ENCODE assay signal across 20 mouse cellular contexts in genomic region chr16:76307039-76307438, GRCm38 (mm10).
A peak's percentile ranks its signal among the peaks of the same experiment; 100 is the strongest.
DNase-seq lines count a peak whose midpoint lies in the region; ATAC-seq lines count a peak whose summit lies in the region.
"Had no signal": no experiment of that assay in that cellular context is flagged by ENCODE, and none has a peak within 500 bp of the region (broad histone marks: within the 10 kb centered on the region; RNA-seq: fewer than 3 reads in every experiment).

No protein-coding gene starts in this region.

- 47% methylated on average over 3 of the region's 3 CpGs for WGBS in embryonic facial prominence, embryonic 14.5 days
- 86% methylated on average over 3 of the region's 3 CpGs for WGBS in embryonic facial prominence, embryonic 10.5 days
- 41% methylated on average over 3 of the region's 3 CpGs for WGBS in heart, embryonic 12.5 days

- no peaks in the 10 kb centered on the region for H3K4me1 ChIP-seq in embryonic facial prominence, embryonic 14.5 days (ENCODE audit: control insufficient read depth, insufficient read depth, low read length)
- no peaks in the 10 kb centered on the region for H3K4me1 ChIP-seq in embryonic facial prominence, embryonic 10.5 days
- H3K4me1 ChIP-seq in heart, embryonic 12.5 days (replicated peaks) = peaks cover 10% of the 10 kb centered on the region; the same call in 1 of the 2 replicates
- H3K4me1 ChIP-seq: hindbrain, embryonic 10.5 days; intestine, embryonic 15.5 days had no signal

- H3K4me3 ChIP-seq in embryonic facial prominence, embryonic 14.5 days (ENCODE audit: low read depth, low read length) = no peak overlapping the region
- H3K4me3 ChIP-seq in embryonic facial prominence, embryonic 10.5 days = no peak overlapping the region
- no peak overlapping the region for H3K4me3 ChIP-seq in heart, embryonic 12.5 days
- H3K4me3 ChIP-seq: embryonic facial prominence, embryonic 13.5 days; hindbrain, embryonic 10.5 days; intestine, embryonic 15.5 days; layer of hippocampus, adult 2 months; left cerebral cortex, adult 2 months; limb, embryonic 13.5 days; midbrain, embryonic 10.5 days had no signal

- no peaks in the 10 kb centered on the region for H3K9me3 ChIP-seq in embryonic facial prominence, embryonic 14.5 days (ENCODE audit: control insufficient read depth, low read length)
- H3K9me3 ChIP-seq in embryonic facial prominence, embryonic 10.5 days = no peaks in the 10 kb centered on the region
- no peaks in the 10 kb centered on the region for H3K9me3 ChIP-seq in heart, embryonic 12.5 days (replicated peaks)
- H3K9me3 ChIP-seq: embryonic facial prominence, embryonic 13.5 days; hindbrain, embryonic 10.5 days; intestine, embryonic 15.5 days; limb, embryonic 13.5 days; midbrain, embryonic 10.5 days had no signal

- no peaks in the 10 kb centered on the region for H3K36me3 ChIP-seq in embryonic facial prominence, embryonic 14.5 days (ENCODE audit: control insufficient read depth, insufficient read depth, low read length)
- peaks cover 34% of the 10 kb centered on the region for H3K36me3 ChIP-seq in embryonic facial prominence, embryonic 10.5 days (replicated peaks)
- peaks cover 7% of the 10 kb centered on the region for H3K36me3 ChIP-seq in heart, embryonic 12.5 days

- no peak overlapping the region for H3K9ac ChIP-seq in embryonic facial prominence, embryonic 14.5 days (ENCODE audit: low read depth, low read length)
- no peak overlapping the region for H3K9ac ChIP-seq in heart, embryonic 12.5 days
- H3K9ac ChIP-seq: embryonic facial prominence, embryonic 13.5 days; intestine, embryonic 15.5 days; limb, embryonic 13.5 days had no signal

- H3K27me3 ChIP-seq in embryonic facial prominence, embryonic 14.5 days (replicated peaks; ENCODE audit: control insufficient read depth, insufficient read depth, low read length) = no peaks in the 10 kb centered on the region
- H3K27me3 ChIP-seq in embryonic facial prominence, embryonic 10.5 days (replicated peaks; ENCODE audit: low read depth, poor library complexity, severe bottlenecking) = no peaks in the 10 kb centered on the region
- no peaks in the 10 kb centered on the region for H3K27me3 ChIP-seq in heart, embryonic 12.5 days (replicated peaks)
- H3K27me3 ChIP-seq: embryonic facial prominence, embryonic 13.5 days; intestine, embryonic 15.5 days; limb, embryonic 13.5 days; Patski had no signal

- DNase-seq in embryonic facial prominence, embryonic 14.5 days (ENCODE audit: low spot score) = peak; percentile 40
- DNase-seq in embryonic facial prominence, embryonic 10.5 days (ENCODE audit: low spot score) = no peak
- DNase-seq in heart, adult 9 months (ENCODE audit: low spot score in 2 of 2) = peak; percentile 25 to 38
- peak; percentile 49 for DNase-seq in testis, postnatal 10 days (ENCODE audit: low spot score)
- no peak for DNase-seq in testis, postnatal 14 days (ENCODE audit: low spot score)
- DNase-seq in MN1 (ENCODE audit: low spot score) = no peak
- no peak for DNase-seq in kidney, adult 11 months
- DNase-seq: lung, adult 18-20 months; lung, postnatal 36 days; thymus, postnatal 14 days had no signal

- no peak overlapping the region for H3K27ac ChIP-seq in embryonic facial prominence, embryonic 14.5 days (replicated peaks; ENCODE audit: low read depth, low read length)
- no peak overlapping the region for H3K27ac ChIP-seq in embryonic facial prominence, embryonic 10.5 days (replicated peaks)
- H3K27ac ChIP-seq in heart, embryonic 12.5 days (ENCODE audit: poor library complexity, severe bottlenecking) = no peak overlapping the region
- H3K27ac ChIP-seq: embryonic facial prominence, embryonic 13.5 days; hindbrain, embryonic 10.5 days; intestine, embryonic 15.5 days; kidney, postnatal 0 days; layer of hippocampus, adult 2 months; left cerebral cortex, adult 2 months; limb, embryonic 13.5 days; midbrain, embryonic 10.5 days had no signal

- 0 out of 2 replicates have a peak, but pooled peaks have one; percentile 44 for ATAC-seq in embryonic facial prominence, embryonic 14.5 days (ENCODE audit: low read depth)
- ATAC-seq in heart, embryonic 12.5 days (ENCODE audit: insufficient number of reproducible peaks, low FRiP score) = no peak
- ATAC-seq: intestine, embryonic 15.5 days; Patski had no signal

- no peak overlapping the region for H3K4me2 ChIP-seq in embryonic facial prominence, embryonic 14.5 days (ENCODE audit: low read depth, low read length)
- H3K4me2 ChIP-seq in heart, embryonic 12.5 days = no peak overlapping the region
- H3K4me2 ChIP-seq: embryonic facial prominence, embryonic 13.5 days; intestine, embryonic 15.5 days; limb, embryonic 13.5 days had no signal

Comparison
In these comparisons a context has a peak if more than half of its experiments do, and no peak if none do; other contexts are left out.
1. DNase-seq: peak in embryonic facial prominence, embryonic 14.5 days (single experiment), heart, adult 9 months (2 of 2) and testis, postnatal 10 days (single experiment); none in embryonic facial prominence, embryonic 10.5 days (single experiment), testis, postnatal 14 days (single experiment), MN1 (single experiment) and kidney, adult 11 months (single experiment).